Mouse (Mus musculus): ENCODE measurements around the gene Fam76b. TPM values are rescaled to one million over a fixed set of nuclear protein-coding genes. Genes with fewer than 3 reads are reported as not detected.

Gene Fam76b
- polyA plus RNA-seq, 1 experiment from 2014 or later = 20.0 TPM

- Histone ChIP-seq H3K4me3 (replicated peaks) (no peak overlapping the region), H3K27me3 (replicated peaks) (no peaks in the 10 kb centered on the region), H3K36me3 (no peaks in the 10 kb centered on the region), H3K4me1 (replicated peaks) (no peaks in the 10 kb centered on the region), H3K9me3 (no peaks in the 10 kb centered on the region), H3K9ac (no peak overlapping the region), H3K27ac (no peak overlapping the region), H3K4me2 (replicated peaks) (no peak overlapping the region)
- ATAC-seq = no peak
- 72% methylated on average over 5 of the region's 5 CpGs for WGBS
These were observed 76.7 kb downstream of the Fam76b start for GRCm38 (mm10) chr9:13904091-13904779.

Other genes with a start within 250 kb of the Fam76b start
- 68.0 and 73.8 TPM in 2 replicates for gene Mtmr2, start 79.3 kb upstream of the Fam76b start, polyA plus RNA-seq (2015; fragmentation: Nextera tagmentation; extraction: Ambion mirVana)
- gene Cep57, start 609 bp upstream of the Fam76b start, polyA plus RNA-seq (2015; fragmentation: Nextera tagmentation; extraction: Ambion mirVana) = 47.3 and 54.6 TPM in 2 replicates

Measured in intestine, embryonic 15.5 days (tissue).